In genomic region chr10:120810832-120811571, GRCm38 (mm10) we compare ENCODE assay signal across 13 mouse cellular contexts.
DNase-seq lines count a peak whose midpoint lies in the region; ATAC-seq lines count a peak whose summit lies in the region.
"Had no signal": no experiment of that assay in that cellular context is flagged by ENCODE, and none has a peak within 500 bp of the region (broad histone marks: within the 10 kb centered on the region; RNA-seq: fewer than 3 reads in every experiment).

No protein-coding gene starts in this region.

- H3K9ac ChIP-seq in heart, embryonic 15.5 days: no peak overlapping the region
- no peak overlapping the region for H3K9ac ChIP-seq in intestine, embryonic 14.5 days (ENCODE audit: low read length)
- H3K9ac ChIP-seq: neural tube, embryonic 13.5 days had no signal

- peak overlapping the region; percentile 45; the same call in 1 of the 2 replicates for H3K27ac ChIP-seq in heart, embryonic 15.5 days
- H3K27ac ChIP-seq in embryonic facial prominence, embryonic 10.5 days (replicated peaks): peak overlapping the region; percentile 73; the same call in 1 of the 2 replicates
- peak overlapping the region; percentile 95 for H3K27ac ChIP-seq in intestine, embryonic 14.5 days (ENCODE audit: low read depth)
- H3K27ac ChIP-seq: hindbrain, postnatal 0 days; neural tube, embryonic 13.5 days had no signal

- DNase-seq in heart, adult 18-20 months: no peak
- peak; percentile 37 for DNase-seq in 3T3-L1 (ENCODE audit: low read depth, low spot score)
- no peak for DNase-seq in embryonic facial prominence, embryonic 10.5 days (ENCODE audit: low spot score)
- peak; percentile 51 for DNase-seq in intestine, embryonic 14.5 days (ENCODE audit: low spot score)
- DNase-seq in right cerebral cortex, adult 2 months (ENCODE audit: low spot score in 2 of 2): no peak
- DNase-seq in embryo, embryonic 11 days: no peak
- DNase-seq in right cerebral cortex, adult 18-20 months: no peak
- DNase-seq: adrenal gland, postnatal 25 days; lung, postnatal 36 days had no signal

- no peaks in the 10 kb centered on the region for H3K36me3 ChIP-seq in heart, embryonic 15.5 days
- H3K36me3 ChIP-seq in embryonic facial prominence, embryonic 10.5 days (replicated peaks): no peaks in the 10 kb centered on the region
- no peaks in the 10 kb centered on the region for H3K36me3 ChIP-seq in intestine, embryonic 14.5 days (ENCODE audit: control insufficient read depth, insufficient read depth, low read length)
- H3K36me3 ChIP-seq: neural tube, embryonic 13.5 days had no signal

- H3K4me3 ChIP-seq in heart, embryonic 15.5 days: no peak overlapping the region
- no peak overlapping the region for H3K4me3 ChIP-seq in embryonic facial prominence, embryonic 10.5 days
- no peak overlapping the region for H3K4me3 ChIP-seq in intestine, embryonic 14.5 days (ENCODE audit: low read depth, low read length)
- H3K4me3 ChIP-seq: neural tube, embryonic 13.5 days had no signal

- ATAC-seq in heart, embryonic 15.5 days (replicated peaks; ENCODE audit: insufficient number of reproducible peaks, insufficient read depth, low FRiP score, low read depth): no peak
- ATAC-seq in intestine, embryonic 14.5 days (replicated peaks; ENCODE audit: low FRiP score, low TSS enrichment, low read depth): peak; percentile 67
- ATAC-seq: CD4-positive, CD25-positive, alpha-beta regulatory T cell, adult 4 months; hindbrain, postnatal 0 days had no signal

- H3K4me1 ChIP-seq in heart, embryonic 15.5 days (replicated peaks): peaks cover 26% of the 10 kb centered on the region
- H3K4me1 ChIP-seq in embryonic facial prominence, embryonic 10.5 days: peaks cover 39% of the 10 kb centered on the region
- peaks cover 38% of the 10 kb centered on the region for H3K4me1 ChIP-seq in intestine, embryonic 14.5 days (replicated peaks; ENCODE audit: control insufficient read depth, insufficient read depth, low read length)

- WGBS in heart, embryonic 15.5 days: 50% methylated on average over 4 of the region's 4 CpGs
- WGBS in embryonic facial prominence, embryonic 10.5 days: 87% methylated on average over 4 of the region's 4 CpGs
- 40% methylated on average over 4 of the region's 4 CpGs for WGBS in intestine, embryonic 14.5 days

- H3K4me2 ChIP-seq in heart, embryonic 15.5 days: no peak overlapping the region
- H3K4me2 ChIP-seq in intestine, embryonic 14.5 days (ENCODE audit: low read length): peak overlapping the region; percentile 47
- H3K4me2 ChIP-seq: neural tube, embryonic 13.5 days had no signal

- no peaks in the 10 kb centered on the region for H3K27me3 ChIP-seq in heart, embryonic 15.5 days
- H3K27me3 ChIP-seq in embryonic facial prominence, embryonic 10.5 days (replicated peaks; ENCODE audit: low read depth, poor library complexity, severe bottlenecking): no peaks in the 10 kb centered on the region
- H3K27me3 ChIP-seq in intestine, embryonic 14.5 days (replicated peaks; ENCODE audit: control insufficient read depth, insufficient read depth, low read length): no peaks in the 10 kb centered on the region
- H3K27me3 ChIP-seq: neural tube, embryonic 13.5 days had no signal

- H3K9me3 ChIP-seq in heart, embryonic 15.5 days (replicated peaks): no peaks in the 10 kb centered on the region
- no peaks in the 10 kb centered on the region for H3K9me3 ChIP-seq in embryonic facial prominence, embryonic 10.5 days
- no peaks in the 10 kb centered on the region for H3K9me3 ChIP-seq in intestine, embryonic 14.5 days (ENCODE audit: control insufficient read depth, low read length)
- H3K9me3 ChIP-seq: neural tube, embryonic 13.5 days had no signal

Comparison
In these comparisons a context has a peak if more than half of its experiments do, and no peak if none do; other contexts are left out.
1. H3K27ac ChIP-seq: peak in every context shown above with its lines; median percentile 95 in intestine, embryonic 14.5 days; 73 in embryonic facial prominence, embryonic 10.5 days; 45 in heart, embryonic 15.5 days.
2. DNase-seq: peak in 3T3-L1 (single experiment) and intestine, embryonic 14.5 days (single experiment); none in heart, adult 18-20 months (0 of 2), embryonic facial prominence, embryonic 10.5 days (single experiment), right cerebral cortex, adult 2 months (0 of 2), embryo, embryonic 11 days (single experiment) and right cerebral cortex, adult 18-20 months (single experiment).